In the genomic region with DNA sequence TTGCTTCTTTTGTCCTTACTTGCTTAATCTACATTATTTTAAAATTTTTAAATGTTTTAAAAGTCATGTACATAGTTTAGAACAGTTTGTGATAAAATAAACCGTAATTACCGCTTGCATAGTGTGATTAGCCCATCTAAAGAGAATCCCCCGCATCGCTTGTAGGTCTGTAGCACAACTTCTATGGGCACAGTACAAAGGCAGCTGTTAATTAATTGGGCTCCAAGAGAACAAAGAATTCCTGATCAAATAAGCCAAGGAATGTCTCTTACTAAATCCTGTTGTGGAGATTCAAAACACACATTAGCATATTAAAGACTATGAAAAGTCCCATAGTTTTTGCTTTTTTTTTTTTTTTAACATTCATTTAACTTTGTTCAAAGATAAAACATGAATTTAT, we compare ENCODE assay signal across 25 mouse cellular contexts. TPM values are rescaled to one million over a fixed set of nuclear protein-coding genes. Genes with fewer than 3 reads are reported as not detected.
"Had no signal": no experiment of that assay in that cellular context is flagged by ENCODE, and none has a peak within 500 bp of the region (broad histone marks: within the 10 kb centered on the region; RNA-seq: fewer than 3 reads in every experiment).

No protein-coding gene starts in this region.

- DNase-seq: kidney, adult 8-10 months; kidney, postnatal 10 days; kidney, postnatal 36 days; layer of hippocampus, postnatal 36 days; left cerebral cortex, postnatal 4 days; liver, postnatal 0 days; lung, embryonic 14.5 days; lung, postnatal 36 days; right cerebral cortex, adult 18-20 months; right cerebral cortex, postnatal 14 days; right cerebral cortex, postnatal 4 days; thymus, postnatal 36 days had no signal

- H3K36me3 ChIP-seq: kidney, embryonic 15.5 days; limb, embryonic 12.5 days; limb, embryonic 15.5 days; neural tube, embryonic 13.5 days; stomach, embryonic 15.5 days had no signal

- H3K4me2 ChIP-seq: kidney, embryonic 15.5 days; limb, embryonic 12.5 days; limb, embryonic 15.5 days; liver, embryonic 11.5 days; lung, embryonic 14.5 days; midbrain, embryonic 11.5 days; neural tube, embryonic 13.5 days; stomach, embryonic 15.5 days had no signal

- H3K27me3 ChIP-seq: kidney, embryonic 15.5 days; limb, embryonic 12.5 days; limb, embryonic 15.5 days; megakaryocyte, embryonic 14.5 days; neural tube, embryonic 13.5 days; stomach, embryonic 15.5 days had no signal

- ATAC-seq: liver, postnatal 0 days; lung, postnatal 0 days; midbrain, embryonic 16.5 days had no signal

- H3K9ac ChIP-seq: kidney, embryonic 15.5 days; limb, embryonic 12.5 days; limb, embryonic 15.5 days; liver, embryonic 14.5 days; liver, postnatal 0 days; lung, embryonic 14.5 days; neural tube, embryonic 13.5 days; stomach, embryonic 15.5 days had no signal

- H3K27ac ChIP-seq: kidney, embryonic 15.5 days; limb, embryonic 12.5 days; limb, embryonic 15.5 days; liver, embryonic 14.5 days; neural tube, embryonic 13.5 days; stomach, embryonic 15.5 days had no signal

- H3K9me3 ChIP-seq: kidney, embryonic 15.5 days; limb, embryonic 12.5 days; limb, embryonic 15.5 days; neural tube, embryonic 13.5 days; stomach, embryonic 15.5 days had no signal

- H3K4me3 ChIP-seq: kidney, embryonic 15.5 days; limb, embryonic 12.5 days; limb, embryonic 15.5 days; megakaryocyte, embryonic 14.5 days; myocyte; neural tube, embryonic 13.5 days; stomach, embryonic 15.5 days had no signal

- H3K4me1 ChIP-seq: kidney, embryonic 15.5 days; limb, embryonic 12.5 days; limb, embryonic 15.5 days; megakaryocyte, embryonic 14.5 days; neural tube, embryonic 13.5 days; stomach, embryonic 15.5 days had no signal

RNA-seq across cellular contexts. Expression of gene Immp2l, which starts 32.2 kb away (rescaled TPM):
- total RNA-seq: monocyte, adult 5-6 weeks had no signal
